Mouse (Mus musculus): ENCODE measurements around the gene Fastkd1. TPM values are rescaled to one million over a fixed set of nuclear protein-coding genes. Genes with fewer than 3 reads are reported as not detected.

Fastkd1 gene
- total and polyA plus RNA-seq, 2 experiments from 2014 or later: 18.9 to 22.5 TPM

DNA sequence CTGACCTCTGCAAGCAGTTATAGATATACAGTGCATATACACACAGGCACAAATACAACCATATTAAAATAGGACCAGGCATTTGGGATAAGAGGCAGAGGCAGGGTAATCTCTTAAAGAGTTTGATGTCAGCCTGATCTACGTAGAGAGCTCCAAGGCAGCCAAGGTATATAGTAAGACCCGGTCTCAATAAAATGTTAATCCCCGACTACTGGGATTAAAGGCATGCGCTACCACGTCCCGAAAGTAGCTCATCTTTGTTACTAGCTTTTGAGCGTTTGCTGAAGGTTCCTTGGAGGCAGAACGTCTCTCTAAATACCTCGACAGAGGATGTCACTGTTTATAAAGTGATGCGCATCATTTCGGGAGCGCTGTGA is 8.9 kb upstream of the Fastkd1 start, which contains the start of gene Ppig:
TSS of gene Ppig (plus strand) at position 273 of the 377 bp plus-strand sequence.
- ATAC-seq (ENCODE audit: insufficient read depth, low read depth) (no peak), DNase-seq (ENCODE audit: low spot score) (peak; percentile 7)
- peak within 1 kb of the TSS; percentile 70 for H3K4me2 ChIP-seq (ENCODE audit: low read depth, low read length)
- peak within 1 kb of the TSS; percentile 78 for H3K4me3 ChIP-seq (ENCODE audit: low read depth, low read length)
- H3K4me1 ChIP-seq (ENCODE audit: control insufficient read depth, insufficient read depth): peaks cover 7% of the 10 kb centered on the region
- H3K9me3 ChIP-seq (replicated peaks; ENCODE audit: control insufficient read depth, low read length): no peaks in the 10 kb centered on the region
- H3K27ac ChIP-seq (ENCODE audit: low read depth): peak within 1 kb of the TSS; percentile 85
- H3K27me3 ChIP-seq (ENCODE audit: control insufficient read depth, insufficient read depth, low read length): no peaks in the 10 kb centered on the region
- H3K9ac ChIP-seq (replicated peaks; ENCODE audit: low read depth, low read length): peak within 1 kb of the TSS; percentile 83
- WGBS: 5% methylated on average over 12 of the region's 12 CpGs
- no peak for TF ChIP-seq CTCF (IDR thresholded peaks at IDR 0.05; ENCODE audit: low read depth)
- no peak for TF ChIP-seq EP300 (IDR thresholded peaks at IDR 0.05; ENCODE audit: low read depth)
- no peaks in the 10 kb centered on the region for H3K36me3 ChIP-seq (replicated peaks; ENCODE audit: control insufficient read depth, insufficient read depth, low read length)

DNA sequence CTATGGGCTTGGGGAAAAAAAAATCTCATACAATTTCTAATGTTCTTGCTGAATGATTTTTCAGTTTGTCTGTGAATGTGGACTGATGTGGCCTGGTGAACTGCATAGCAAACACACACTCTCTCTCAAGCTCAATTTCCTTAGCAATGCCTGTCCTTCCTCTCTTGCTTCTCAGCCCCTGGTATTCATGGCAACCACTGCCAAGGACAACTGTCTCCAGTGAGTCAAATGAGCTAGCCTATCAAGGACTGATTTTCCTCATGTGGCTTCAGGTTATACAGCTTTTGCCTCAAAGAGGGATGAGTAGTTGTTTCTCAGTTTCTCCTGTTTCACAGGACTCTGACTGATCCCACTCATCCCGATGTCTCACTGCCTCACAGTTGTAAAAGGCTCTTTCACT is 5.8 kb upstream of the Fastkd1 start:
- Histone ChIP-seq H3K4me1 (ENCODE audit: control insufficient read depth, insufficient read depth) (peaks cover 2% of the 10 kb centered on the region; the same call in 1 of the 2 replicates), H3K9ac (replicated peaks; ENCODE audit: low read depth, low read length) (no peak overlapping the region), H3K36me3 (replicated peaks; ENCODE audit: control insufficient read depth, insufficient read depth, low read length) (no peaks in the 10 kb centered on the region), H3K27ac (ENCODE audit: low read depth) (no peak overlapping the region), H3K27me3 (ENCODE audit: control insufficient read depth, insufficient read depth, low read length) (no peaks in the 10 kb centered on the region), H3K4me3 (ENCODE audit: low read depth, low read length) (no peak overlapping the region), H3K4me2 (ENCODE audit: low read depth, low read length) (no peak overlapping the region), H3K9me3 (replicated peaks; ENCODE audit: control insufficient read depth, low read length) (no peaks in the 10 kb centered on the region)
- 75% methylated on average over 1 of the region's 1 CpGs for WGBS
- DNase-seq (ENCODE audit: low spot score) (no peak), ATAC-seq (ENCODE audit: insufficient read depth, low read depth) (no peak)
- no peak for TF ChIP-seq CTCF (IDR thresholded peaks at IDR 0.05; ENCODE audit: low read depth)
- TF ChIP-seq EP300 (IDR thresholded peaks at IDR 0.05; ENCODE audit: low read depth): no peak

DNA sequence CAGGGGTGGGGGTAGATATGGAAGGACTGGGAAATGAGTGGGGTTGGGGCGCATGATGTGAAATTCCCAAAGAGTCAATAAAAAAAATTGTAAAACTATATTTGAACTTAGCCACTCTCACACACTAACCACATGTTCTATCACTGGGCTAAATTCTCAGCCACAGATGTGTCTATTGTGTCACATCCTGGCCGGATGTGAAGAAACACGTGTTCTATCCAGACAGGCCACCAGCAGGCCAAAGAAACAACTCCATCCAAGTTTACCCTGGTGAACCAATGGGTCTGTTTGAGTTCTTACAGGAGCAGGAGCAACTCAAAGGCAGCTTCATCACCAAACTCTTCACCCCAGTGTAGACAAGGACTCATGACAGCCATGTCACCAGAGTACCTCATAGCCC is 3.2 kb upstream of the Fastkd1 start:
- DNase-seq (ENCODE audit: low spot score): no peak
- H3K9me3 ChIP-seq (replicated peaks; ENCODE audit: control insufficient read depth, low read length): no peaks in the 10 kb centered on the region
- TF ChIP-seq EP300 (IDR thresholded peaks at IDR 0.05; ENCODE audit: low read depth): no peak
- TF ChIP-seq CTCF (IDR thresholded peaks at IDR 0.05; ENCODE audit: low read depth): no peak
- ATAC-seq (ENCODE audit: insufficient read depth, low read depth): no peak
- H3K9ac ChIP-seq (replicated peaks; ENCODE audit: low read depth, low read length): no peak overlapping the region
- H3K36me3 ChIP-seq (replicated peaks; ENCODE audit: control insufficient read depth, insufficient read depth, low read length): no peaks in the 10 kb centered on the region
- no peak overlapping the region for H3K27ac ChIP-seq (ENCODE audit: low read depth)
- 0 out of 2 replicates have a peak, but pooled peaks cover 6% of the 10 kb centered on the region for H3K4me1 ChIP-seq (ENCODE audit: control insufficient read depth, insufficient read depth)
- 57% methylated on average over 3 of the region's 3 CpGs for WGBS
- H3K27me3 ChIP-seq (ENCODE audit: control insufficient read depth, insufficient read depth, low read length): no peaks in the 10 kb centered on the region
- H3K4me2 ChIP-seq (ENCODE audit: low read depth, low read length): no peak overlapping the region
- H3K4me3 ChIP-seq (ENCODE audit: low read depth, low read length): no peak overlapping the region

- Histone ChIP-seq H3K4me3 (ENCODE audit: low read depth, low read length) (no peak overlapping the region), H3K4me2 (ENCODE audit: low read depth, low read length) (no peak overlapping the region), H3K27ac (ENCODE audit: low read depth) (no peak overlapping the region), H3K27me3 (ENCODE audit: control insufficient read depth, insufficient read depth, low read length) (no peaks in the 10 kb centered on the region), H3K9ac (replicated peaks; ENCODE audit: low read depth, low read length) (no peak overlapping the region), H3K9me3 (replicated peaks; ENCODE audit: control insufficient read depth, low read length) (no peaks in the 10 kb centered on the region), H3K36me3 (replicated peaks; ENCODE audit: control insufficient read depth, insufficient read depth, low read length) (0 out of 2 replicates have a peak, but pooled peaks cover 7% of the 10 kb centered on the region), H3K4me1 (ENCODE audit: control insufficient read depth, insufficient read depth) (0 out of 2 replicates have a peak, but pooled peaks cover 6% of the 10 kb centered on the region)
- TF ChIP-seq EP300 (IDR thresholded peaks at IDR 0.05; ENCODE audit: low read depth): no peak
- no peak for TF ChIP-seq CTCF (IDR thresholded peaks at IDR 0.05; ENCODE audit: low read depth)
- DNase-seq (ENCODE audit: low spot score) (no peak), ATAC-seq (ENCODE audit: insufficient read depth, low read depth) (no peak)
- WGBS: 70% methylated on average over 5 of the region's 5 CpGs
These were observed 810 bp upstream of the Fastkd1 start for GRCm38 (mm10) chr2:69714126-69714525.

GRCm38 (mm10) chr2:69713626-69714014 is 304 bp upstream of the Fastkd1 start:
- H3K4me2 ChIP-seq (ENCODE audit: low read depth, low read length): peak overlapping the region; percentile 90; the same call in 1 of the 2 replicates
- H3K9me3 ChIP-seq (replicated peaks; ENCODE audit: control insufficient read depth, low read length): no peaks in the 10 kb centered on the region
- peak overlapping the region; percentile 80 for H3K4me3 ChIP-seq (ENCODE audit: low read depth, low read length)
- H3K36me3 ChIP-seq (replicated peaks; ENCODE audit: control insufficient read depth, insufficient read depth, low read length): peaks cover 8% of the 10 kb centered on the region; the same call in 1 of the 2 replicates
- ATAC-seq (ENCODE audit: insufficient read depth, low read depth) (no peak), DNase-seq (ENCODE audit: low spot score) (no peak)
- 26% methylated on average over 4 of the region's 4 CpGs for WGBS
- H3K27ac ChIP-seq (ENCODE audit: low read depth): no peak overlapping the region
- H3K4me1 ChIP-seq (ENCODE audit: control insufficient read depth, insufficient read depth): 0 out of 2 replicates have a peak, but pooled peaks cover 6% of the 10 kb centered on the region
- no peak overlapping the region; the same call in 1 of the 2 replicates for H3K9ac ChIP-seq (replicated peaks; ENCODE audit: low read depth, low read length)
- TF ChIP-seq CTCF (IDR thresholded peaks at IDR 0.05; ENCODE audit: low read depth): no peak
- TF ChIP-seq EP300 (IDR thresholded peaks at IDR 0.05; ENCODE audit: low read depth): no peak
- no peaks in the 10 kb centered on the region for H3K27me3 ChIP-seq (ENCODE audit: control insufficient read depth, insufficient read depth, low read length)

- 0 out of 2 replicates have a peak overlapping the region, but pooled peaks have one; percentile 91 for H3K27ac ChIP-seq (ENCODE audit: low read depth)
- TF ChIP-seq EP300 (IDR thresholded peaks at IDR 0.05; ENCODE audit: low read depth): no peak
- TF ChIP-seq CTCF (IDR thresholded peaks at IDR 0.05; ENCODE audit: low read depth): no peak
- H3K27me3 ChIP-seq (ENCODE audit: control insufficient read depth, insufficient read depth, low read length): no peaks in the 10 kb centered on the region
- 82% methylated on average over 14 of the region's 14 CpGs for WGBS
- H3K9me3 ChIP-seq (replicated peaks; ENCODE audit: control insufficient read depth, low read length): no peaks in the 10 kb centered on the region
- H3K9ac ChIP-seq (replicated peaks; ENCODE audit: low read depth, low read length): no peak overlapping the region
- peak overlapping the region; percentile 90 for H3K4me2 ChIP-seq (ENCODE audit: low read depth, low read length)
- no peak for ATAC-seq (ENCODE audit: insufficient read depth, low read depth)
- no peak for DNase-seq (ENCODE audit: low spot score)
- peaks cover 22% of the 10 kb centered on the region for H3K36me3 ChIP-seq (replicated peaks; ENCODE audit: control insufficient read depth, insufficient read depth, low read length)
- H3K4me3 ChIP-seq (ENCODE audit: low read depth, low read length): peak overlapping the region; percentile 80; the same call in 1 of the 2 replicates
- 0 out of 2 replicates have a peak, but pooled peaks cover 6% of the 10 kb centered on the region for H3K4me1 ChIP-seq (ENCODE audit: control insufficient read depth, insufficient read depth)
These were observed 1.1 kb downstream of the Fastkd1 start for GRCm38 (mm10) chr2:69712171-69712570.

Measured in heart, postnatal 0 days (tissue).